ENCODE assay signal across 7 mouse cellular contexts in the genomic region with DNA sequence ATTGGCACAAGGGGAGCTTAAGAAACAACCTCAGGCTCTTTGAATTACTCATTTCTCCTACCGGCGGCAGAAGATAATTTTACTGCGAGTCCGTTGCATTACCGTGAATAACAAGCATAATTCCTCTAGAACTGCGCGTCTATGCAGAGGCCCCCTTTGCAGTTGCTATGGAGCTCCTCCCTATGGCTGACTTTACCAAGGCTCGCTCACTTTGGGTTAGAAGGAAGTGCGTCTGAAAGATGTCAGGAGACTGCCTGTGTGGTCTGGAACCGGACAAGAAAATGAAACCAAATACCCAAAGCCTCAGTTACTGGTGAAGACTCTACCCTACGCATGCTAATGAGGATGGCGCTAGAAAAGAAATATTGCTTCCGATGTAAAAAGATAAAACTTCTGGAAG.
A peak's percentile ranks its signal among the peaks of the same experiment; 100 is the strongest.
DNase-seq lines count a peak whose midpoint lies in the region; TF ChIP-seq lines count a peak whose summit lies in the region.

No protein-coding gene starts in this region.

- H3K4me1 ChIP-seq in bone marrow, adult 2 months (ENCODE audit: control insufficient read depth, insufficient read depth, low read length), result no peaks in the 10 kb centered on the region; the same call in 1 of the 2 replicates

- TF ChIP-seq CTCF in bone marrow, adult 2 months (IDR thresholded peaks at IDR 0.05; ENCODE audit: control insufficient read depth, insufficient read depth, low read length), result no peak

- 17% methylated on average over 13 of the region's 13 CpGs for WGBS in bone marrow, adult 2 months

- TF ChIP-seq POLR2A in bone marrow, adult 2 months (IDR thresholded peaks at IDR 0.05; ENCODE audit: borderline replicate concordance, control insufficient read depth, low read depth, low read length), result no peak

- DNase-seq in left cerebral cortex, adult 18-20 months (ENCODE audit: low spot score in 2 of 2), result peak; percentile 4 to 16
- no peak for DNase-seq in left cerebral cortex, adult 11 months (ENCODE audit: low spot score)
- DNase-seq in induced T-regulatory cell, adult 2 months (ENCODE audit: low read depth), result peak; percentile 95
- peak; percentile 15 for DNase-seq in right cerebral cortex, postnatal 25 days
- DNase-seq in adrenal gland, adult 18-20 months (ENCODE audit: low spot score in 2 of 2), result no peak
- no peak for DNase-seq in urinary bladder, adult 18-20 months (ENCODE audit: low spot score in 2 of 2)

- H3K4me3 ChIP-seq in bone marrow, adult 2 months (replicated peaks; ENCODE audit: control insufficient read depth, low read depth, low read length), result peak overlapping the region; percentile 21

- H3K27ac ChIP-seq in bone marrow, adult 2 months (ENCODE audit: control insufficient read depth, insufficient read depth, low read depth, low read length, poor library complexity), result no peak overlapping the region

Comparison
In these comparisons a context has a peak if more than half of its experiments do, and no peak if none do; other contexts are left out.
1. DNase-seq: peak in left cerebral cortex, adult 18-20 months (2 of 2), induced T-regulatory cell, adult 2 months (single experiment) and right cerebral cortex, postnatal 25 days (single experiment); none in left cerebral cortex, adult 11 months (single experiment), adrenal gland, adult 18-20 months (0 of 2) and urinary bladder, adult 18-20 months (0 of 2).